Mouse (Mus musculus) myocyte (in vitro differentiated cells): Measurements from ENCODE around the gene Olfr1062. TPM values are rescaled to one million over a fixed set of nuclear protein-coding genes. Genes with fewer than 3 reads are reported as not detected.
"Not testable (repeated sequence)": the region's sequence is repeated elsewhere in the genome, so short reads cannot be mapped to it uniquely, and the experiment has no call there.

ENCODE experiments used
- H3K27me3 ChIP-seq: one replicate; pipeline ENCODE4 v1.6.1; 2011; ENCODE audit not compliant: control insufficient read depth, insufficient read depth, insufficient read length
- H3K36me3 ChIP-seq: one replicate; pipeline ENCODE4 v1.6.1; 2011; ENCODE audit not compliant: control insufficient read depth, insufficient read depth
- H3K4me2 ChIP-seq: one replicate; pipeline ENCODE4 v1.6.1; 2011; ENCODE audit warnings: low read depth, control low read depth
- H3K4me3 ChIP-seq: one replicate; pipeline ENCODE4 v1.5.1; 2011; ENCODE audit warnings: mild to moderate bottlenecking, control low read depth, moderate library complexity
- H3K79me2 ChIP-seq: one replicate; pipeline ENCODE4 v1.6.1; 2011; ENCODE audit not compliant: control insufficient read depth, insufficient read depth
- H3ac ChIP-seq: one replicate; pipeline ENCODE4 v1.6.1; 2011; ENCODE audit not compliant: control insufficient read depth, insufficient read length
- CEBPB ChIP-seq: IDR thresholded peaks from 2 replicates; pipeline ENCODE4 v1.6.1; 2011; ENCODE audit warnings: mild to moderate bottlenecking, moderate library complexity; ENCODE audit not compliant: poor library complexity, insufficient read depth, severe bottlenecking
- E2F4 ChIP-seq: IDR thresholded peaks from one replicate; pipeline ENCODE4 v1.6.1; 2011; ENCODE audit warnings: mild to moderate bottlenecking, control low read depth, moderate library complexity; ENCODE audit not compliant: insufficient read depth
- MAX ChIP-seq: IDR thresholded peaks from one replicate; pipeline ENCODE4 v1.6.1; 2011; ENCODE audit warnings: low read depth, mild to moderate bottlenecking, control low read depth
- MYOD1 ChIP-seq, 3 experiments: IDR thresholded peaks; one replicate each; pipeline ENCODE4 v1.6.1; 2011; ENCODE audit warnings: control low read depth in 2 of 3, low read depth in 2 of 3, mild to moderate bottlenecking in 2 of 3, moderate library complexity in 1 of 3; ENCODE audit not compliant: insufficient read length in 2 of 3, control insufficient read depth in 1 of 3
- MYOG ChIP-seq, 3 experiments: IDR thresholded peaks; one replicate each; pipeline ENCODE4 v1.6.1; 2011; ENCODE audit warnings: control low read depth in 2 of 3, low read depth in 2 of 3, mild to moderate bottlenecking in 2 of 3; ENCODE audit not compliant: insufficient read length in 2 of 3, control insufficient read depth in 1 of 3, insufficient read depth in 1 of 3
- POLR2A ChIP-seq: IDR thresholded peaks from one replicate; pipeline ENCODE4 v1.6.1; 2011; ENCODE audit warnings: low read depth, mild to moderate bottlenecking, control low read depth, moderate library complexity; ENCODE audit not compliant: insufficient read length
- POLR2AphosphoS2 ChIP-seq: IDR thresholded peaks from one replicate; pipeline ENCODE4 v1.6.1; 2011; ENCODE audit warnings: low read depth, control low read depth; ENCODE audit not compliant: insufficient read length
- REST ChIP-seq: IDR thresholded peaks from one replicate; pipeline ENCODE4 v1.6.1; 2011; ENCODE audit warnings: mild to moderate bottlenecking, control low read depth, moderate library complexity; ENCODE audit not compliant: insufficient read depth, insufficient read length
- SRF ChIP-seq: IDR thresholded peaks from one replicate; pipeline ENCODE4 v1.6.1; 2011; ENCODE audit warnings: low read depth; ENCODE audit not compliant: control insufficient read depth, insufficient read length
- TCF12 ChIP-seq: IDR thresholded peaks from one replicate; pipeline ENCODE4 v1.6.1; 2011; ENCODE audit warnings: mild to moderate bottlenecking, control low read depth; ENCODE audit not compliant: poor library complexity, insufficient read depth, severe bottlenecking
- TCF3 ChIP-seq: IDR thresholded peaks from one replicate; pipeline ENCODE4 v1.6.1; 2011; ENCODE audit warnings: low read depth, control low read depth; ENCODE audit not compliant: insufficient read length
- USF1 ChIP-seq: IDR thresholded peaks from one replicate; pipeline ENCODE4 v1.6.1; 2011; ENCODE audit warnings: low read depth, mild to moderate bottlenecking, control low read depth, moderate library complexity
- polyA plus RNA-seq: library from polyadenylated mRNA; unstranded; fragments of >200 nt; fragmentation: generic; extraction: Trizol; gene quantifications from one replicate; pipeline ENCODE4 v1.2.1, GENCODE M21; 2012; ENCODE audit warnings: missing spikeins

The Olfr1062 gene
- polyA plus RNA-seq, 1 experiment = not detected

DNA sequence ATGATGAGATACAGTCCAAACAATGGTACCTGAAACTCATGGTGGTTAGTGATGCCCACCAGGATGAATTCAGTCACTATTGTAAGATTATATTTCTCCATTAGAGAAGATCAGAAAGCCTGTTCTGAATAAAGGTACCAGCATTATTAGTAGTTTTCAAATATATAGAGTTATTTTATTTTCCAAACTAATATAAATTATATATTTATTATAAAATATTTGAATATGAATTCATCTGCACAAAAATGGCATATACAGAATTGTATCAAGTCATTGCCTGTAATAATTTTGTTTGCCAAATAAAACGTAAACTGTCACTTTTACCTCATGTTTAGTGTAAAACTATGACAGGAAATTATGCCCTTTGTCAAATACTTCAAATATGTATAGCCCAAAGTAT, 12.6 kb downstream of the Olfr1062 start, which contains the start of gene Olfr1061:
TSS of gene Olfr1061 (minus strand) at position 101 of the 400 bp plus-strand sequence.
- Histone ChIP-seq H3K4me3 (no peak within 1 kb of the TSS), H3K36me3 (no peaks in the 10 kb centered on the region), H3ac (no peak within 1 kb of the TSS), H3K79me2 (no peaks in the 10 kb centered on the region), H3K27me3 (no peaks in the 10 kb centered on the region), H3K4me2 (no peak within 1 kb of the TSS)
- TF ChIP-seq MYOD1 (IDR thresholded peaks at IDR 0.05; ENCODE audit: control insufficient read depth in 1 of 3, insufficient read length in 2 of 3, low read depth in 2 of 3) (no peak), E2F4 (no peak), TCF3 (no peak), REST (no peak), TCF12 (no peak), CEBPB (no peak), MAX (no peak), SRF (no peak), USF1 (no peak), POLR2A (no peak), POLR2AphosphoS2 (no peak), MYOG (IDR thresholded peaks at IDR 0.05; ENCODE audit: control insufficient read depth in 1 of 3, insufficient read depth in 1 of 3, insufficient read length in 2 of 3, low read depth in 2 of 3) (no peak)

DNA sequence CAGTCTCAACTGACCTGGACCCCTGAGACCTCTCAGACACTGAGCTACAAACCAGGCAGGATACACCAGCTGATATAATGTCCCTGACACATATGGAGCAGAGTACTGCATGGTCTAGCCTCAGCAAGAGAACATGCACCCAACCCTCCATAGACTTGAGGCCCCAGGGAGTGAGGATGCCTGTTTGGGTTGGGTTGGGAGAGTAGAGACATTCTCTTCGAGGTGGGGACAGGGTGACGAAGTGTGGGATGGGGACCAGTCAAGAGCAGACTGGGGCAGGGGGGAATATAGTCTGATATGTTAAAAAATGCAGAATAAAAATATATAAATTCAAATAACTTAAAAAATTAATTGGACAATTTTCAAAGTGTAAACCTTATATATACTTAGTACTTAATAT, 31.4 kb downstream of the Olfr1062 start:
- no peak overlapping the region for H3ac ChIP-seq
- H3K27me3 ChIP-seq = no peaks in the 10 kb centered on the region
- H3K4me2 ChIP-seq = no peak overlapping the region
- H3K4me3 ChIP-seq = no peak overlapping the region
- H3K79me2 ChIP-seq = no peaks in the 10 kb centered on the region
- no peaks in the 10 kb centered on the region for H3K36me3 ChIP-seq
- TF ChIP-seq POLR2AphosphoS2 (no peak), SRF (no peak), REST (no peak), POLR2A (no peak), TCF12 (no peak), TCF3 (no peak), MAX (no peak), MYOD1 (IDR thresholded peaks at IDR 0.05; ENCODE audit: control insufficient read depth in 1 of 3, insufficient read length in 2 of 3, low read depth in 2 of 3) (no peak), CEBPB (no peak)

DNA sequence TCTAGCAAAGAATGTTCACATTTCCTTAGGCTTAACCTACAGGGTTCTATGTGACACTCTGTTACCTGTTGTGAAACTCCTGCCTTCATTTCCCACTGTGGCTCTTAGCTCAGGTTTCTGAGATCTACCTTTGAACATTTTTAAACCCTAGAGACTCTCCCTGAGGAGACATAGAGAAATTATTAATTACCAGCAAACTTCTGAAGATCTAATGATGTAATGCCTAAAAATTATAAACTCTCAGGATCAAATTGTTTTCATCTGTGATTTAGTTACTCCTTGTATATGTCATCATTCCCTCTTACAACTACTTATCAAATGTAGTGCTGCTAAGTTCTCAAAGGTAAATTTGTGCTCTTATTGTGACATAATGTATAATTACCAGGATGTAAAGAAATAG, 38.1 kb downstream of the Olfr1062 start, which contains the start of gene Olfr1058:
TSS of gene Olfr1058 (minus strand) at position 101 of the 400 bp plus-strand sequence.
- not testable (repeated sequence) for H3K27me3 ChIP-seq, H3K79me2 ChIP-seq, H3K4me2 ChIP-seq, H3K36me3 ChIP-seq, H3ac ChIP-seq, H3K4me3 ChIP-seq

DNA sequence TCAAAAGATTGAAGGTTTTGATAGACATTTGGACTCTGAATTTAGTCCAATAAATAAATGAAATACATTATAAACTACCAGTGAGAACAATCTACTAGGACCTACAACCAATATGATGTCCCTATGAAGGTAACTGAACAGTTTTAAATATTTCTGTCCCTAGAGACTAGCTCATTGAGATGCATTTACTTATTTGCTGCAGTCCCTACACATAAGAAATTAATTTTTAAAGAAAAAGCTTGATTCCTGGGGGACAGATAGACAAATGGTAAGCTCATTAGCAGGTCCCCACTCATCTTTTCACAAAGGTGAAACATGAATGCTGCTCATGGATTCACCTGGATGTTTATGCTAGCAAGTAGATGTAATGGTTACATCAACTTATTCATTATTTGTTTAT, 48.3 kb downstream of the Olfr1062 start, which contains the start of gene Olfr1057:
TSS of gene Olfr1057 (minus strand) at position 101 of the 400 bp plus-strand sequence.
- H3K36me3 ChIP-seq = no peaks in the 10 kb centered on the region
- no peak within 1 kb of the TSS for H3K4me3 ChIP-seq
- H3ac ChIP-seq = no peak within 1 kb of the TSS
- H3K79me2 ChIP-seq = no peaks in the 10 kb centered on the region
- no peak for TF ChIP-seq MAX
- TF ChIP-seq MYOG (IDR thresholded peaks at IDR 0.05; ENCODE audit: control insufficient read depth in 1 of 3, insufficient read depth in 1 of 3, insufficient read length in 2 of 3, low read depth in 2 of 3) = no peak
- TF ChIP-seq E2F4 = no peak
- TF ChIP-seq POLR2A = no peak
- no peak for TF ChIP-seq TCF3
- TF ChIP-seq USF1 = no peak
- no peak for TF ChIP-seq TCF12
- TF ChIP-seq MYOD1 (IDR thresholded peaks at IDR 0.05; ENCODE audit: control insufficient read depth in 1 of 3, insufficient read length in 2 of 3, low read depth in 2 of 3) = no peak
- no peak for TF ChIP-seq SRF
- TF ChIP-seq REST = no peak
- no peak for TF ChIP-seq POLR2AphosphoS2
- no peak for TF ChIP-seq CEBPB
- H3K27me3 ChIP-seq = no peaks in the 10 kb centered on the region
- no peak within 1 kb of the TSS for H3K4me2 ChIP-seq

Other genes with a start within 250 kb of the Olfr1062 start
- gene Olfr1044, start 248.9 kb downstream of the Olfr1062 start, polyA plus RNA-seq = not detected
- gene Olfr52, start 241.1 kb downstream of the Olfr1062 start, polyA plus RNA-seq = not detected
- not detected for gene Olfr1045, start 223.7 kb downstream of the Olfr1062 start, polyA plus RNA-seq
- not detected for gene Olfr1046, start 207.4 kb downstream of the Olfr1062 start, polyA plus RNA-seq
- gene Olfr1047, start 195.3 kb downstream of the Olfr1062 start, polyA plus RNA-seq = not detected
- gene Olfr1048, start 186.5 kb downstream of the Olfr1062 start, polyA plus RNA-seq = not detected
- gene Olfr1049, start 168.4 kb downstream of the Olfr1062 start, polyA plus RNA-seq = not detected
- not detected for gene Olfr1051, start 147.7 kb downstream of the Olfr1062 start, polyA plus RNA-seq
- gene Olfr1052, start 134.3 kb downstream of the Olfr1062 start, polyA plus RNA-seq = not detected
- gene Olfr1053, start 111.5 kb downstream of the Olfr1062 start, polyA plus RNA-seq = not detected
- not detected for gene Olfr1054, start 91.3 kb downstream of the Olfr1062 start, polyA plus RNA-seq
- not detected for gene Olfr1055, start 76.5 kb downstream of the Olfr1062 start, polyA plus RNA-seq
- gene Olfr1056, start 64.3 kb downstream of the Olfr1062 start, polyA plus RNA-seq = not detected
- gene Olfr1057, start 48.4 kb downstream of the Olfr1062 start, polyA plus RNA-seq = not detected
- gene Olfr1058, start 38.2 kb downstream of the Olfr1062 start, polyA plus RNA-seq = not detected
- not detected for gene Olfr1061, start 12.7 kb downstream of the Olfr1062 start, polyA plus RNA-seq
- gene Olfr1065, start 23.8 kb upstream of the Olfr1062 start, polyA plus RNA-seq = not detected
- gene Olfr1066, start 29.5 kb upstream of the Olfr1062 start, polyA plus RNA-seq = not detected
- gene Olfr228, start 60.6 kb upstream of the Olfr1062 start, polyA plus RNA-seq = not detected
- gene Olfr1076, start 81.7 kb upstream of the Olfr1062 start, polyA plus RNA-seq = not detected
- not detected for gene Olfr1079, start 115.7 kb upstream of the Olfr1062 start, polyA plus RNA-seq
- not detected for gene Olfr1080, start 131.5 kb upstream of the Olfr1062 start, polyA plus RNA-seq
- gene Olfr1082, start 172.2 kb upstream of the Olfr1062 start, polyA plus RNA-seq = not detected
- gene Olfr1084, start 213.0 kb upstream of the Olfr1062 start, polyA plus RNA-seq = not detected
- gene Olfr1085, start 235.3 kb upstream of the Olfr1062 start, polyA plus RNA-seq = not detected